Mouse (Mus musculus) MEL (cell line): ENCODE results near the gene Hoxd8.
A peak's percentile ranks its signal among the peaks of the same experiment; 100 is the strongest.

Source experiments
- CTCF ChIP-seq, 3 experiments: IDR thresholded peaks in 2 of 3; conservative IDR thresholded peaks in 1 of 3; 2 replicates each; pipeline ENCODE4 v1.5.1; 2011 to 2012; ENCODE audit warnings: low read length in 3 of 3, low read depth in 2 of 3, mild to moderate bottlenecking in 2 of 3, improper control_type of control experiment in 1 of 3, inconsistent platforms in 1 of 3, mixed read lengths in 1 of 3, moderate library complexity in 1 of 3; ENCODE audit not compliant: control insufficient read depth in 1 of 3, insufficient read depth in 1 of 3, poor library complexity in 1 of 3, severe bottlenecking in 1 of 3
- EP300 ChIP-seq, 2 experiments: IDR thresholded peaks; 2 replicates each; pipeline ENCODE4 v1.6.1; 2011; ENCODE audit warnings: improper control_type of control experiment in 2 of 2, low read length in 2 of 2, low read depth in 1 of 2, mild to moderate bottlenecking in 1 of 2
- JUND ChIP-seq: IDR thresholded peaks from 2 replicates; pipeline ENCODE4 v1.6.1; 2011; ENCODE audit warnings: low read depth, mild to moderate bottlenecking, improper control_type of control experiment, low read length
- KAT2A ChIP-seq: conservative IDR thresholded peaks from 2 replicates; pipeline ENCODE4 v1.6.1; 2012; ENCODE audit warnings: low read depth, low read length, improper control_type of control experiment, inconsistent platforms
- MAFK ChIP-seq: IDR thresholded peaks from 2 replicates; pipeline ENCODE4 v1.6.1; 2011; ENCODE audit warnings: low read depth, mild to moderate bottlenecking, low read length, improper control_type of control experiment, borderline replicate concordance
- MAZ ChIP-seq: IDR thresholded peaks from 2 replicates; pipeline ENCODE4 v1.6.1; 2012; ENCODE audit warnings: low read depth, mild to moderate bottlenecking, inconsistent platforms, low read length, improper control_type of control experiment
- TAL1 ChIP-seq: IDR thresholded peaks from 2 replicates; pipeline ENCODE4 v1.6.1; 2012; ENCODE audit warnings: mild to moderate bottlenecking, inconsistent platforms, low read length, moderate library complexity, mixed read lengths
- USF2 ChIP-seq, 2 experiments: IDR thresholded peaks; 2 replicates each; pipeline ENCODE4 v1.6.1; 2011 to 2012; ENCODE audit warnings: improper control_type of control experiment in 2 of 2, low read length in 2 of 2, borderline replicate concordance in 1 of 2, inconsistent platforms in 1 of 2, low read depth in 1 of 2, mild to moderate bottlenecking in 1 of 2; ENCODE audit not compliant: insufficient read depth in 1 of 2
- ZMIZ1 ChIP-seq: IDR thresholded peaks from 2 replicates; pipeline ENCODE4 v1.6.1; 2012; ENCODE audit warnings: low read depth, mild to moderate bottlenecking, inconsistent platforms, low read length, improper control_type of control experiment, moderate library complexity

- no peak for TF ChIP-seq MAZ
- TF ChIP-seq EP300 (IDR thresholded peaks at IDR 0.05; ENCODE audit: low read depth in 1 of 2, low read length in 2 of 2): no peak
- peak; percentile 30 to 78 (median 75); a peak in 5 of 6 replicates for TF ChIP-seq CTCF (IDR thresholded peaks at IDR 0.05 in 2 of 3, conservative IDR thresholded peaks at IDR 0.05 in 1 of 3; ENCODE audit: control insufficient read depth in 1 of 3, insufficient read depth in 1 of 3, low read depth in 2 of 3, low read length in 3 of 3, poor library complexity in 1 of 3, severe bottlenecking in 1 of 3)
- no peak for TF ChIP-seq JUND
- no peak for TF ChIP-seq KAT2A
- TF ChIP-seq ZMIZ1: no peak
- no peak for TF ChIP-seq TAL1
- TF ChIP-seq USF2 (IDR thresholded peaks at IDR 0.05; ENCODE audit: borderline replicate concordance in 1 of 2, insufficient read depth in 1 of 2, low read depth in 1 of 2, low read length in 2 of 2): no peak
- TF ChIP-seq MAFK: no peak
These were observed 42.7 kb upstream of the Hoxd8 start for GRCm38 (mm10) chr2:74661685-74662084.
